Mouse (Mus musculus) yolk sac, embryonic 10.5 days (tissue): ENCODE results near the gene Prss12.

Source experiments
- DNase-seq: peaks from one replicate; pipeline ENCODE4 v3.0.0-alpha.2; 2017; ENCODE audit warnings: low spot score

Prss12 gene

DNA sequence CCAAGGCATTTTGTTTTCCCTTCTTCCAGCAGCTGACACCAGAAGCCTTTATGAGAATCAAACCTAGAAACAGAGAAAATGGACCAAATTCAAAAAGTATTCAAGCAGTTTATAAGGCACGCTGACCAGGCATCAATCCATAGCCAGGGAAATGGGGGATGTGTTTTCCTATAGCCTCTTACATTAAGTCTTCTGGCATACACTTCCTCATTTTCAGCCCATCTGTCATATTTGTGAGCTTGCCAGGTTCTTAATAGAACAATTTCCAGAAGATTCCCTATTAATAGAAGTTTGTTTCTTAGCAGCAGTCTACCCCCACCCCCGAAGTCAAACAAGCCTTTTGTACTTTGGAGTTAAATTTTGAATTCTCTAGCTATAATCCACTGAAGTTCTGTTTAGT, 84.4 kb downstream of the Prss12 start:
- DNase-seq: no peak

GRCm38 (mm10) chr3:123537279-123537678, 90.6 kb downstream of the Prss12 start:
- no peak for DNase-seq

DNA sequence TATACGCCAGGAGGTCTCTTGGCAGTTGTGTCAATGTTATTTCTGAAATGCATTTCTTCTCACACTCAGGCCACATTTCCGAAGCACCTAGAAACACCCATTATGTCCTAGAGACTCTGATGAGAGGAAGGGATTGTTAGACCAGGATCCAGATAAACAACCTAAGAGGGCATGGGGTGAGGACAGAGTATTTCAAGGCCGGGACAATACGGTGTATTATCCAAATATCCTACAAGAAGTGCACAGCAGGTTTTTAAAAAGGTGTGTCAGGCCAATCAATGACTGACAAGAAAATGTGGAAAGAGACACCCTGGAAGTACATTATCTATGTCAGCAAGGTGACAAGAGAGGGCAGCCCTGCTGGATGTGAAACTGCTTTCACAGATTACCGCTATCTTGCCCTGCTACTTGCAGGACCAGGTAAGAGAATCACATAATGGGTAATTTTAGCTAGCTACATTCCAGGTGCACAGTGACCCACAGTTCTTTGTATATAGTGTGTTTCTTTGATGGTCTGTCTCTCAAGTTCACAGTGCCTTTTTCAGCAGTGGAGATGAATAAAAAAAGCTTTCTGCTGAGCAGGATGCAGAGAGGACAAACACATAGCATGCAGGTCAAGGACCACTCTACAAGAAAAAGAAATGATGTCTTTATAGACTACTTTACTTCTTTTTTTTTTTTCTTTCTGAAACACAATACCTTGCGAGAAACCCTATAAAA, 97.0 kb downstream of the Prss12 start:
- DNase-seq: no peak

- DNase-seq: no peak
Observed at GRCm38 (mm10) chr3:123550487-123550886, 103.8 kb downstream of the Prss12 start.

DNA sequence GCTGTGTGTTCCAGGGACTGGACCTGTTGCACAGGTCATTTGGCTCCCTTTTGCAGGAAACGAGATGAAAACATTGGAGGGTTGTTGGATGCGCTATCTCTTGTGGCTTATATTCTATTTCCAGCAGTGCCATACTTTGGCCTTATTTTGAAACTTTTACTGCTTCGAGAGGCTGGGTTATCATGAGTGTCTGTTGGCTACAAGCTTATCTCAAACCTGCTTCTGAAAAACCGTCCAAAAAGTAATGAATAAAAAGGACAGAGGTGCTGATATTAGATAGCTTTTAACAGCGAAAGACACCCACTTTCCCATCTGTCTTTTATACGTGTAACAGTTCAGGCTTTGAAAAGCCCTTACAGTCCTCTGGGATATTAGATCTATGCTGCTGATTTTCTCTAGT, 107.2 kb downstream of the Prss12 start:
- DNase-seq: no peak

DNA sequence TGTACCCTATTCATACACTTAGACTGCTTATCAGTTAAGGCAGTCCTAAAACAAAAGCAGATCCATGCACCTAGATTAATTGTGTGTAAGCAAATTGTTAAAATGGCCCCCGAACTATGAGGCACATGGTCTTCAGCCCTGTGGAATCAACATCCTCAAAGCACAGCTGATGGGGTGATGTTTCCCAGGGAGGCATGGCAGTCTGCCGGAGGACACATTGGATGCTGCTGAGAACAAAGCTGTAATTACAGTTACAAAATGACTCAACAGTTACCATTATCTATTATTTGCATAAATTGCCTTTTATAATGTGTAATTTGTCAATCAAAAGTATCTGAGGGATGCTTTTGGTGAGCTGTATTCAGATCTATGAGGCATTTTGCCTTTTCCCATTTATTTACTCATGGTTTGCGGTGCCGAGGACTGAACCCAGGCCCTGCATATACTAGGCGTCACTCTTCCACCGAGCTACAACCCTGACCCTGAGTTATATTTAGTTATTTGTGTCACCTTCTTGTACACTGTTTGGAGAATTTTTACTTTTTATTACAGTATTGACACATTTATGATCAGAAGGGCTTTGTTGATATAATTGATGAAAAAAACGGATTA, 108.6 kb downstream of the Prss12 start:
- no peak for DNase-seq
